Mouse (Mus musculus): ENCODE measurements around the gene Ccdc57. TPM values are rescaled to one million over a fixed set of nuclear protein-coding genes. Genes with fewer than 3 reads are reported as not detected.
"Not testable (repeated sequence)": the region's sequence is repeated elsewhere in the genome, so short reads cannot be mapped to it uniquely, and the experiment has no call there.

Gene Ccdc57
- polyA plus RNA-seq, 2 experiments: 3.8 to 7.1 TPM

DNA sequence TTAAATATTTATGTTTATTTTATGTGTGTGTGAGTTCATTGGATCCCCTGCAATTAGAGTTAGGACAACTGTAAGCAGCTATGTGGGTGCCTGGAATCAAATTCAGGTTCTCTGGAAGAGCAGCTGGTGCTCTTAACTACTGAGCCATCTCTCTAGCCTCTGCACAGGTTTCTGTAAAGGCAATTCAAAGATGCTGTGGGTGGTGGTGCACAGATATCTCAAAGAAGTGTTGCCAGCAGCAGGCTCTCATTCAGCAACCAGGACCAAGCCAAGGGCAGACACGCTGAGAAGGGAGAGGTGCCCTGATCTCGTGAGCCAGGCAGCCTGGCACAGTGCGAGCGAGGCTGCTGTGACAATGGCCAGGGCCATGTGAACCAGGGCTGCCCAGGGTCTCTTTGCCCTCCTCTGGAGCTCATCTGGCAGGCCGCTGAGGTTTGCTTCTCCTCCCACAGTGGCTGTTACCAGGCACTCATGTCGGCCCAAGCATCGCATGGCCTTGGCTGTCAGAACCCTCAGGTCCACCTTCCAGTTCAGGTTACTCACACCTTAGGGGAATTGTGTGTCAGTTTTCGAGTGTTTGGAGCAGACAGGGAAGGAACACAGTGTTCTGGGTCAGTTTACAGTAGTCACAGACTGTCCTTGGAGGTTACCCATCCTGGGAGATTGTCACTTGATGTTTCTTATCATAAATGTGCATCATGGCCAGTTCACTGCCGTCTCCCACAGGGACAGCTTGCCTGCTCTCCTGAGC lies 85.8 kb downstream of the Ccdc57 start:
- Histone ChIP-seq H3K9me3 (ENCODE audit: control insufficient read depth, low read length) (no peaks in the 10 kb centered on the region), H3K4me1 (ENCODE audit: control insufficient read depth, insufficient read depth, low read length) (no peaks in the 10 kb centered on the region), H3K4me3 (replicated peaks; ENCODE audit: low read length) (no peak overlapping the region), H3K9ac (ENCODE audit: low read depth, low read length, severe bottlenecking) (no peak overlapping the region), H3K27me3 (ENCODE audit: control insufficient read depth, insufficient read depth, low read length) (no peaks in the 10 kb centered on the region), H3K4me2 (replicated peaks; ENCODE audit: low read depth, low read length, severe bottlenecking) (no peak overlapping the region), H3K27ac (replicated peaks; ENCODE audit: low read depth, low read length) (no peak overlapping the region), H3K36me3 (ENCODE audit: control insufficient read depth, insufficient read depth, low read length) (no peaks in the 10 kb centered on the region)
- WGBS: 91% methylated on average over 8 of the region's 9 CpGs
- TF ChIP-seq POLR2A (IDR thresholded peaks at IDR 0.05; ENCODE audit: borderline replicate concordance, extremely low read depth, insufficient read depth, insufficient read length): no peak
- ATAC-seq (ENCODE audit: low FRiP score, low read depth) (no peak), DNase-seq (ENCODE audit: low spot score) (no peak)

GRCm38 (mm10) chr11:120844329-120844728 lies 88.3 kb downstream of the Ccdc57 start:
- H3K27ac ChIP-seq (replicated peaks; ENCODE audit: low read depth, low read length): no peak overlapping the region
- 87% methylated on average over 4 of the region's 4 CpGs for WGBS
- no peak overlapping the region for H3K4me2 ChIP-seq (replicated peaks; ENCODE audit: low read depth, low read length, severe bottlenecking)
- DNase-seq (ENCODE audit: low spot score) (no peak), ATAC-seq (ENCODE audit: low FRiP score, low read depth) (no peak)
- H3K4me3 ChIP-seq (replicated peaks; ENCODE audit: low read length): no peak overlapping the region
- TF ChIP-seq POLR2A (IDR thresholded peaks at IDR 0.05; ENCODE audit: borderline replicate concordance, extremely low read depth, insufficient read depth, insufficient read length): no peak
- H3K36me3 ChIP-seq (ENCODE audit: control insufficient read depth, insufficient read depth, low read length): no peaks in the 10 kb centered on the region
- no peaks in the 10 kb centered on the region for H3K9me3 ChIP-seq (ENCODE audit: control insufficient read depth, low read length)
- no peaks in the 10 kb centered on the region for H3K27me3 ChIP-seq (ENCODE audit: control insufficient read depth, insufficient read depth, low read length)
- H3K4me1 ChIP-seq (ENCODE audit: control insufficient read depth, insufficient read depth, low read length): no peaks in the 10 kb centered on the region
- H3K9ac ChIP-seq (ENCODE audit: low read depth, low read length, severe bottlenecking): no peak overlapping the region

DNA sequence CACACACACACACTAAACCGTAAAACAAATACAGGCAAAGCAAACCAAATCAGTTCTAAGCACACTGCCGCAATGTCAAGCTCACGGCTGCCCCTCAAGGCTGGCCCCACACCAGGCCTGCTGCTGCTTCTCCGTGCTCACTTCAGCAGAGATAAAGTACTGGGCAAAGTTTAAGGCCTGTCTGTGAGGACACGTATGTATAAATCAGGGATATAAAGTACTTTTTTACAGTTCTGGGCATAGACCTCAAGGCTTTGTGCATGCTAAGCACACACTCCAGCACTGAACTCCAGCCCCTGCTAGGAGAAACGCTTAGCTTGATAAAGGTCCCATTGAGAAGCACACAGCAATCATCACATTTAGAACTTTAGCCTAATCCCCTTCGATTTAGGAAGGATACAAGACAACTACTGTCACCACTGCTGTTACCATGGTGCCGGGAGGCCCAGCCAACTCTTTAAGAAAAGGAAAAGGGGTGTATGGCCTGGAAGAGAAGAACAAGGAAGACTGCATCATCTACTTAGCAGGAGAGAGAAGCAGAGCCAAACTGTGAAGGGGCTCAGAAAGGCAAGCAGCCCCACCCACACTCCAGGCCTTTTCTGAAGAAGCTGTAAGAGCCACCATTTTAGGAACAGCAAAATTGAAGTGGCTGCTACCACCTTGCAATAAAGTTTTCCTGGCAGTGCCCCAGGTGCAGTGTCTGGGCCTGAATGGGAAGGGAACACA lies 99.0 kb downstream of the Ccdc57 start:
- H3K4me3 ChIP-seq (replicated peaks; ENCODE audit: low read length): no peak overlapping the region
- no peaks in the 10 kb centered on the region for H3K4me1 ChIP-seq (ENCODE audit: control insufficient read depth, insufficient read depth, low read length)
- no peak for ATAC-seq (ENCODE audit: low FRiP score, low read depth)
- 70% methylated on average over 8 of the region's 8 CpGs for WGBS
- H3K27ac ChIP-seq (replicated peaks; ENCODE audit: low read depth, low read length): peak overlapping the region; percentile 67
- no peaks in the 10 kb centered on the region for H3K9me3 ChIP-seq (ENCODE audit: control insufficient read depth, low read length)
- no peak overlapping the region for H3K4me2 ChIP-seq (replicated peaks; ENCODE audit: low read depth, low read length, severe bottlenecking)
- no peak for TF ChIP-seq POLR2A (IDR thresholded peaks at IDR 0.05; ENCODE audit: borderline replicate concordance, extremely low read depth, insufficient read depth, insufficient read length)
- H3K27me3 ChIP-seq (ENCODE audit: control insufficient read depth, insufficient read depth, low read length): no peaks in the 10 kb centered on the region
- H3K36me3 ChIP-seq (ENCODE audit: control insufficient read depth, insufficient read depth, low read length): no peaks in the 10 kb centered on the region
- no peak for DNase-seq (ENCODE audit: low spot score)
- H3K9ac ChIP-seq (ENCODE audit: low read depth, low read length, severe bottlenecking): peak overlapping the region; percentile 14; the same call in 1 of the 2 replicates

- not testable (repeated sequence) for H3K4me1 ChIP-seq (ENCODE audit: control insufficient read depth, insufficient read depth, low read length); DNase-seq (ENCODE audit: low spot score); H3K27ac ChIP-seq (replicated peaks; ENCODE audit: low read depth, low read length); H3K36me3 ChIP-seq (ENCODE audit: control insufficient read depth, insufficient read depth, low read length); H3K9ac ChIP-seq (ENCODE audit: low read depth, low read length, severe bottlenecking); H3K9me3 ChIP-seq (ENCODE audit: control insufficient read depth, low read length); H3K27me3 ChIP-seq (ENCODE audit: control insufficient read depth, insufficient read depth, low read length); H3K4me2 ChIP-seq (replicated peaks; ENCODE audit: low read depth, low read length, severe bottlenecking); H3K4me3 ChIP-seq (replicated peaks; ENCODE audit: low read length); ATAC-seq (ENCODE audit: low FRiP score, low read depth)
- 94% methylated on average over 5 of the region's 5 CpGs for WGBS
Observed at GRCm38 (mm10) chr11:120832962-120833361, 99.7 kb downstream of the Ccdc57 start.

DNA sequence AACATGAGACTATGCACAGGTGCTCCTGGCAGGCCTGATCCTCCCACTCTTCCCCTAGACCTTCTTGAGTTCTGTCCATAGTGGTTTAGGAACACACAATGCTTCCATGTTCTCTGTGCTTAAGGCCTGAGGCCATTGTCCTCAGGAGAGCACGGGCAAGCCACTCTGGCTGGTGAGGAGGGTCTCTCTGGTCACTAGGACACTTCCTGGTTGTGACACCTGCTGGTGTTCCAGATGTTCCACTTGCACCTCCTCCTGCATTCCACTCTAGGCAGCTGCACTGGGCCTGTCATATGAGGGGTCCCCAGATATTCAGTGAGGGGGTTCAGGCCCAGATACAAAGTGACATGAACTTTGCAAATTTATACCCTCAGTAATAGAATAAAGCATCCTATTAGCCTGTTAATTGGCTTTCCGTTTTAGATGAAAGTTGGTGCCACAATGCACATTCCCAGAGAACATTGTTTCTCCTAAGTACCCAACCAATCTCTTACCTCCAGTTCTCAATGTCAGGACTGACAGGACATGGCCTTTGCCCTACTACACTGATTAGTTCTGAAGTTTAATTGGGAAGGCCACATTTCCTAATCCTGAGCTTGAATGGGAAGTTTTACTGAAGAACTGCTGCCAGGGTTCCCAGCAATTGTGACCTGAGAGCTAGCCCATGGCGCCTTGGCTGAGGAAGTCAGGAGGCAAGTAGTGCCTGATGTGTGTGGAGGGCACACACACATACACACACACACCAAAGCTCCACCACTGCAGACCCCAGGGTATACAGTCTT lies 100.8 kb downstream of the Ccdc57 start:
- no peak for DNase-seq (ENCODE audit: low spot score)
- Histone ChIP-seq H3K36me3 (ENCODE audit: control insufficient read depth, insufficient read depth, low read length) (no peaks in the 10 kb centered on the region), H3K27me3 (ENCODE audit: control insufficient read depth, insufficient read depth, low read length) (no peaks in the 10 kb centered on the region), H3K4me3 (replicated peaks; ENCODE audit: low read length) (no peak overlapping the region), H3K9ac (ENCODE audit: low read depth, low read length, severe bottlenecking) (no peak overlapping the region), H3K4me1 (ENCODE audit: control insufficient read depth, insufficient read depth, low read length) (no peaks in the 10 kb centered on the region), H3K27ac (replicated peaks; ENCODE audit: low read depth, low read length) (no peak overlapping the region), H3K4me2 (replicated peaks; ENCODE audit: low read depth, low read length, severe bottlenecking) (no peak overlapping the region), H3K9me3 (ENCODE audit: control insufficient read depth, low read length) (no peaks in the 10 kb centered on the region)
- TF ChIP-seq POLR2A (IDR thresholded peaks at IDR 0.05; ENCODE audit: borderline replicate concordance, extremely low read depth, insufficient read depth, insufficient read length): no peak
- 80% methylated on average over 3 of the region's 3 CpGs for WGBS
- ATAC-seq (ENCODE audit: low FRiP score, low read depth): no peak
